Mouse (Mus musculus): ENCODE data around the gene Olfr1412. TPM values are rescaled to one million over a fixed set of nuclear protein-coding genes. Genes with fewer than 3 reads are reported as not detected.

Gene Olfr1412
- polyA plus RNA-seq (2012; ENCODE audit: low replicate concordance), result not detected in 2 replicates

DNA sequence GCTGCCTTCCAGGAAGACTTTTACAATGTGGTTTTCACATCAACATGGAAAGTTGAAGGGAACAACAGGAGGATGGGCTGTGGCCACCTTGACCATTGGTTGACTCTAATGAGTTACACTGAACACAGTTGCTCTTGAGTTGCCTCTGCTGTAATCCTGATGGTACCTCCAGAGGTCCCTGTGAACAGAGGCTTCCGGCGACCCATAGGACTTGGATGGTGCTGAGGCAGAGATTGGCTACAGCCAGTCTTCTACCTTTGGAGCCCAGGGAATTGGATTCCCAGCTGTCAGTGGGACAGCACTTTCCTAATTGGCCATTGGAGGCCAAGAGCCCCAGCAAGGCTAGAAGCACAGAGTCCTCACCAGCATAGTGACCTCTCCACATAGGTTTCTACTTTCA is at the start of gene Olfr1412:
Olfr1412 (plus strand) TSS at position 301 of the 400 bp plus-strand sequence.

DNA sequence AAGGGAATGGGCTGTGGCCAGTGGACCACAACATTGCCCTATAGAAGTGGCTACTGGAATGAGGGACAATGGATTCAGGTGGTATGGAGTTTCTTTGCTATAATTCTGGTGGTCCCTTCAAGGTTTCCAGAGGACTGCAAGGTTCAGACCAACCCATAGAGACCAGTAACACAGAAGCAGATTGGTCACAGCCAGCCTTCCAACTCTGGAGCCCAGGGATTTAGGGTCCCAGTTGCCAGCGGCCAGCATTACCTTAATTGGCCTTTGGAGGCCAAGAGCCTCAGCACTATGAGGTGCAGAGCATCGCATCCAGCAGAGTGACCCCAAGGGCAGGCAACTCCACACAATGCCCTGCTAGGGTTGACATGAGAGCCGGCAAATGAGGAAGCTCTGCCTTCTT is 14.6 kb upstream of the Olfr1412 start, which contains the start of gene Olfr1413:
Olfr1413 (plus strand) TSS at position 301 of the 400 bp plus-strand sequence.

DNA sequence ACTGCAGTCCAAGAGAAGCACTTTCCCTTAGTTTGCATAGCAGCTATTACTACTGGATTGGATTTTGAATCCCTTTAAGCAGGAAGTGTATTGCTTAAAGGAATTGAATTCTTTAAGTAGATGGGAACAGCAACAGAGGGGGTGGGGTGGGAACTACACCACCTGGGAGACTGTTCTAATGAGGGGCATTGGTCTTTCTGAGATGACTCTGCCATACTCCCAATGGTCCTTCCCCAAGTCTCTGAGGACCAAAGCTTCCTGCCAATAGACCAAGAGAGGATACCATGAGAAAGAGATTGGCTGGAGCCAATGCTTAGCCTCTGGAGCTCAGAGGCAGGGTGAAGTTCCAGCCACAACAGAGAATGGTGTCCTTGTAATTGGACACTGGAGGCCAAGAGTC is 8.5 kb downstream of the Olfr1412 start, which contains the start of gene Olfr1411:
Olfr1411 (plus strand) TSS at position 301 of the 400 bp plus-strand sequence.

DNA sequence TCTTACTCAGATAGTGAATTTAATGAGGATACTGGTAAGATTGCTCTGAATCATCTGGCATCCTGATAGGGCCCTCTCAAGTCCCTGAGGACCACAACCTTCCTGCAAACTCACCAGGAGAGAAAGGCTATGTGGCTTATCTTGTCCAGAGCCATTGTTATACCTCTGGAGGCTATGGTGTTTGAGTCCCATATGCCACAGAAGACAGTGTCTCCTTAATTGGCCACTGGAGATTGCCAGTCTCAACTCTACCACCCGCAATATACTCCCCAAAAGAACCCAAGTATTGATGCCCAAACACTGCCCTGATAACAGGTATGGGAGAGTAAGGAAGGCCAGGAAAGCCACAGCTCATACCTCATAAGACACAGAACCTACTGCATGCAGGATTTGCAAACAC is 19.9 kb downstream of the Olfr1412 start, which contains the start of gene Olfr1410:
Olfr1410 (plus strand) TSS at position 301 of the 400 bp plus-strand sequence.

DNA sequence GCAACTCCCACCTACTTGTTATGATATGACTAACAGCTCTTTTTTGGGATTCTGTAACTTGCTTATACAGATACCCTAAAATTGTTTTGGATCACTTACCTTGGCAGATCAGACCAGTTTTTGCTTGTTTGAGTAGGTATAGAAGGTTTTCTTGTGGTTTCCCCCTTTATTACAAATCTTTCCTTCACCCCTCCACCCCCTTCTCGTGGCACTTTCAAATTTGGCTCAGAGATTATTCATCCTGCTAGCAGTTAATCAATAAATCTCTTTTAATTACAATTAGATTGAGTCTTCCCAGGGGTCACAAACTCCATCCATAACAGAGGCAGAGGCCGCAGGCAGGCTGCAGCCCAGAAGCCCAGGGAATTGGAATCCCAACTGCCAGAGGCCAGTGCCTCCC is 31.9 kb downstream of the Olfr1412 start, which contains the start of gene Olfr12:
Olfr12 (plus strand) TSS at position 301 of the 400 bp plus-strand sequence.

Other genes with a start within 250 kb of the Olfr1412 start
- gene Ndufa10, start 111.9 kb upstream of the Olfr1412 start, polyA plus RNA-seq (2012; ENCODE audit: low replicate concordance), result 7.7 and 29.4 TPM in 2 replicates
- not detected in 2 replicates for gene Olfr1416, start 100.7 kb upstream of the Olfr1412 start, polyA plus RNA-seq (2012; ENCODE audit: low replicate concordance)
- not detected in 2 replicates for gene Olfr1415, start 89.7 kb upstream of the Olfr1412 start, polyA plus RNA-seq (2012; ENCODE audit: low replicate concordance)
- gene Olfr1414, start 67.1 kb upstream of the Olfr1412 start, polyA plus RNA-seq (2012; ENCODE audit: low replicate concordance), result 0.06 TPM in 1 of 2 replicates, not detected in the other
- not detected in 2 replicates for gene Olfr1413, start 14.5 kb upstream of the Olfr1412 start, polyA plus RNA-seq (2012; ENCODE audit: low replicate concordance)
- gene Olfr1411, start 8.6 kb downstream of the Olfr1412 start, polyA plus RNA-seq (2012; ENCODE audit: low replicate concordance), result 0.32 TPM in 1 of 2 replicates, not detected in the other
- not detected in 2 replicates for gene Olfr1410, start 20.0 kb downstream of the Olfr1412 start, polyA plus RNA-seq (2012; ENCODE audit: low replicate concordance)
- gene Olfr12, start 32.0 kb downstream of the Olfr1412 start, polyA plus RNA-seq (2012; ENCODE audit: low replicate concordance), result not detected in 2 replicates
- 20.3 and 30.2 TPM in 2 replicates for gene Cops9, start 56.2 kb downstream of the Olfr1412 start, polyA plus RNA-seq (2012; ENCODE audit: low replicate concordance)
- gene Otos, start 63.1 kb downstream of the Olfr1412 start, polyA plus RNA-seq (2012; ENCODE audit: low replicate concordance), result not detected in 2 replicates
- 3.7 and 4.1 TPM in 2 replicates for gene Gpc1, start 245.9 kb downstream of the Olfr1412 start, polyA plus RNA-seq (2012; ENCODE audit: low replicate concordance)

All from leukemia stem cell, adult 10-12 weeks (primary cell).